In the genomic region with DNA sequence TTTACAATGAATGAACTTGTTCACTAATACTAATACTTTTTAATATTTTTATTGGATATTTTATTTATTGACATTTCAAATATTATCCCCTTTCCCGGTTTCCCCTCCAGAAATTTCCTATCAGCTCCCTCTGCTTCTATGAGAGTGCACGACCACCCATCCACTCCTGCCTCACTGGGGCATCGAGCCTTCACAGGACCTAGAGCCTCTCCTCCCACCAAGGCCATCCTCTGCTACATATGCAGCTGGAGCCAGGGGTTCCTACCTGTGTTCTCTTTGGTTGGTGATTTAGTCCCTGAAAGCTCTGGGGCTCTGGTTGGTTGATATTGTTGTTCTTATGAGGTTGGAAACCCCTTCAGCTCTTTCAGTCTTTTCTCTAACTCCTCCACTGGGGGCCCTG, we compare ENCODE assay signal across 25 mouse cellular contexts. TPM values are rescaled to one million over a fixed set of nuclear protein-coding genes. Genes with fewer than 3 reads are reported as not detected.
"Had no signal": no experiment of that assay in that cellular context is flagged by ENCODE, and none has a peak within 500 bp of the region (broad histone marks: within the 10 kb centered on the region; RNA-seq: fewer than 3 reads in every experiment).

No protein-coding gene starts in this region.

RNA-seq across cellular contexts. Expression of a gene that starts 14.5 kb away (rescaled TPM):
- polyA plus RNA-seq: heart, embryonic 13.5 days; heart, embryonic 15.5 days; heart, embryonic 16.5 days; heart, postnatal 0 days; hindbrain, embryonic 10.5 days; hindbrain, embryonic 11.5 days; hindbrain, embryonic 12.5 days; hindbrain, embryonic 13.5 days; hindbrain, embryonic 14.5 days; hindbrain, embryonic 15.5 days; hindbrain, embryonic 16.5 days; hindbrain, postnatal 0 days; inflammation-experienced regulatory T-cells, adult 6 months; intestine, embryonic 14.5 days; intestine, embryonic 15.5 days; intestine, embryonic 16.5 days; intestine, postnatal 0 days; kidney, adult 2 months; kidney, embryonic 14.5 days; kidney, embryonic 15.5 days; kidney, embryonic 16.5 days; kidney, postnatal 0 days; large intestine, adult 2 months had no signal

RNA-seq across cellular contexts. Expression of a gene that starts 26.0 kb away (rescaled TPM):
- polyA plus RNA-seq: heart, embryonic 13.5 days; heart, embryonic 14.5 days; heart, embryonic 15.5 days; heart, embryonic 16.5 days; heart, postnatal 0 days; hindbrain, embryonic 10.5 days; hindbrain, embryonic 11.5 days; hindbrain, embryonic 12.5 days; hindbrain, embryonic 13.5 days; hindbrain, embryonic 14.5 days; hindbrain, embryonic 15.5 days; hindbrain, embryonic 16.5 days; hindbrain, postnatal 0 days; inflammation-experienced regulatory T-cells, adult 6 months; intestine, embryonic 14.5 days; intestine, embryonic 15.5 days; intestine, embryonic 16.5 days; intestine, postnatal 0 days; kidney, adult 2 months; kidney, embryonic 14.5 days; kidney, embryonic 15.5 days; kidney, embryonic 16.5 days; kidney, postnatal 0 days; large intestine, adult 2 months had no signal

RNA-seq across cellular contexts. Expression of a gene that starts 38.0 kb away (rescaled TPM):
- polyA plus RNA-seq: heart, embryonic 12.5 days; heart, embryonic 13.5 days; heart, embryonic 14.5 days; heart, embryonic 15.5 days; heart, embryonic 16.5 days; heart, postnatal 0 days; hindbrain, embryonic 10.5 days; hindbrain, embryonic 11.5 days; hindbrain, embryonic 12.5 days; hindbrain, embryonic 13.5 days; hindbrain, embryonic 14.5 days; hindbrain, embryonic 15.5 days; hindbrain, embryonic 16.5 days; hindbrain, postnatal 0 days; inflammation-experienced regulatory T-cells, adult 6 months; intestine, embryonic 14.5 days; intestine, embryonic 15.5 days; intestine, embryonic 16.5 days; intestine, postnatal 0 days; kidney, adult 2 months; kidney, embryonic 14.5 days; kidney, embryonic 15.5 days; kidney, embryonic 16.5 days; kidney, postnatal 0 days; large intestine, adult 2 months had no signal
